Mouse (Mus musculus): ENCODE results near the gene Ascc1. TPM values are rescaled to one million over a fixed set of nuclear protein-coding genes. Genes with fewer than 3 reads are reported as not detected.

Gene Ascc1
- polyA plus RNA-seq, 1 experiment from 2014 or later, result 37.2 TPM

DNA sequence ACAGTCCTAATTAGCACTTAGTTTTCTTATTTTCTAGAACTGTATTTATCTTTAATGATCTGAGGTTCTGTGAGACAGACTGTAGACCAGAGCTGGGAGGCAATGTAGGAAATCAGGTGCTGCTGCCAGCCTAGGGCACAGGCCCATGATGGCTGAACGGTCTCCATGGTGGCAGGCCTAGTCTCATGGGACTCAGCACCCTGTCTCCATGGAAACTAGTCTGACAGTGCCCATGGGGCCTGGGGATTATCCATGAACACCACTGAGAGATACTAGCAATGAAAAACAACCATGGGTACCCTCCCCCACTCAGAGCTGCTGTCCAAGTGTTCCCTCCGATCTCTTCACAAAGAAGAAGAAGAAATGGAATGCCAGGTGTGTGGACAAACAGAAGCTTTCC lies 29.4 kb downstream of the Ascc1 start:
- no peaks in the 10 kb centered on the region for H3K36me3 ChIP-seq (ENCODE audit: control insufficient read depth, insufficient read depth, low read length)
- H3K4me3 ChIP-seq (ENCODE audit: low read depth, low read length), result no peak overlapping the region
- H3K9ac ChIP-seq (ENCODE audit: low read depth, low read length), result no peak overlapping the region
- H3K9me3 ChIP-seq (ENCODE audit: control insufficient read depth, low read length), result no peaks in the 10 kb centered on the region
- no peak for ATAC-seq (replicated peaks; ENCODE audit: low FRiP score)
- 79% methylated on average over 2 of the region's 2 CpGs for WGBS
- H3K4me2 ChIP-seq, result no peak overlapping the region
- H3K27me3 ChIP-seq (replicated peaks; ENCODE audit: control insufficient read depth, insufficient read depth, low read length), result no peaks in the 10 kb centered on the region
- H3K27ac ChIP-seq (ENCODE audit: low read depth, low read length), result no peak overlapping the region
- no peak for DNase-seq (ENCODE audit: low spot score)
- 0 out of 2 replicates have a peak, but pooled peaks cover 2% of the 10 kb centered on the region for H3K4me1 ChIP-seq (replicated peaks; ENCODE audit: control insufficient read depth, insufficient read depth, low read length)

DNA sequence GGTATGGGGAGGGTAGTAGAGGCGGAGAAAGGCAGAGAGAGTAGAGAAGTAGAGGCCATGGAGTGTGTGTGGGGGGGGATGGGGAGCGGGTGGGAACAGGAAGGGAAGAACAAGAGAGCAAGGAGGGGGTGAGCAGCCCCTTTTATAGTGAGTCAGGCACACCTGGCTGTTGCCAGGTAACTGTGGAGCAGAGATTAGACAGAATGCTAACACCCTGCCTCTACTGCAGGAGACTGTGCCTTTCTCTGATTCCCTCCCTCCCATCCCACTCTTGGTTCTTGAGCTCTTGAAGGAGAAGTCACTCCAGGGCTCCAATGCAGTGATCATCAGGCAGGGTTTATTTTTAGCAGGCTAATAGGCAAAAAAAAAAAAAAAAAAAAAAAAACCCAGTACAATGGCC lies 30.0 kb downstream of the Ascc1 start:
- Histone ChIP-seq H3K4me1 (replicated peaks; ENCODE audit: control insufficient read depth, insufficient read depth, low read length) (0 out of 2 replicates have a peak, but pooled peaks cover 2% of the 10 kb centered on the region), H3K27ac (ENCODE audit: low read depth, low read length) (no peak overlapping the region)

DNA sequence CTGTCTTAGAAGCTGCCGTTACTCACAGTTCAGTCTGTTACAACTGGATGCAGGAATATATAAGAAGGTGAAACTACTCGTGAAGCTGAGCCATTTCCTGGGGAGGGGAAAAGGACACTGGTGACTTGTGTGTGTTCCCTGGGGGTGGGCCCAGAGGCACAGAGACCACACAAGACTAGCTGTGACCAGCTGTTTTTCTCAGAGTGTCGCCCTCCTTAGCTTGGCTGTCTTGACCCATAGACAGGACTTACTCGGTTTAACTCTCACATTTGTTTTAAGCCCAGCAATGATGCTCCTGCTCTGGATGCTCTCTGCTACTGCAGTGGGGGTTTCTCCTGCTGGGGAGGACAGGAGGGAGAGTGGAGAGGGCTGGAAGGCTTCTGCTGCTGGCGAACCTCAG lies 30.5 kb downstream of the Ascc1 start:
- Histone ChIP-seq H3K27ac (ENCODE audit: low read depth, low read length) (no peak overlapping the region), H3K4me1 (replicated peaks; ENCODE audit: control insufficient read depth, insufficient read depth, low read length) (0 out of 2 replicates have a peak, but pooled peaks cover 2% of the 10 kb centered on the region), H3K9me3 (ENCODE audit: control insufficient read depth, low read length) (no peaks in the 10 kb centered on the region), H3K9ac (ENCODE audit: low read depth, low read length) (no peak overlapping the region), H3K27me3 (replicated peaks; ENCODE audit: control insufficient read depth, insufficient read depth, low read length) (no peaks in the 10 kb centered on the region), H3K4me3 (ENCODE audit: low read depth, low read length) (no peak overlapping the region), H3K36me3 (ENCODE audit: control insufficient read depth, insufficient read depth, low read length) (no peaks in the 10 kb centered on the region), H3K4me2 (no peak overlapping the region)
- WGBS, result 59% methylated on average over 5 of the region's 5 CpGs
- ATAC-seq (replicated peaks; ENCODE audit: low FRiP score) (no peak), DNase-seq (ENCODE audit: low spot score) (no peak)

More for the DNA sequence above, 30.0 kb downstream of the Ascc1 start:
- ATAC-seq (replicated peaks; ENCODE audit: low FRiP score), result no peak
- Histone ChIP-seq H3K9me3 (ENCODE audit: control insufficient read depth, low read length) (no peaks in the 10 kb centered on the region), H3K36me3 (ENCODE audit: control insufficient read depth, insufficient read depth, low read length) (no peaks in the 10 kb centered on the region), H3K4me2 (no peak overlapping the region), H3K9ac (ENCODE audit: low read depth, low read length) (no peak overlapping the region), H3K4me3 (ENCODE audit: low read depth, low read length) (no peak overlapping the region), H3K27me3 (replicated peaks; ENCODE audit: control insufficient read depth, insufficient read depth, low read length) (no peaks in the 10 kb centered on the region)
- WGBS, result 73% methylated on average over 2 of the region's 2 CpGs
- no peak for DNase-seq (ENCODE audit: low spot score)

DNA sequence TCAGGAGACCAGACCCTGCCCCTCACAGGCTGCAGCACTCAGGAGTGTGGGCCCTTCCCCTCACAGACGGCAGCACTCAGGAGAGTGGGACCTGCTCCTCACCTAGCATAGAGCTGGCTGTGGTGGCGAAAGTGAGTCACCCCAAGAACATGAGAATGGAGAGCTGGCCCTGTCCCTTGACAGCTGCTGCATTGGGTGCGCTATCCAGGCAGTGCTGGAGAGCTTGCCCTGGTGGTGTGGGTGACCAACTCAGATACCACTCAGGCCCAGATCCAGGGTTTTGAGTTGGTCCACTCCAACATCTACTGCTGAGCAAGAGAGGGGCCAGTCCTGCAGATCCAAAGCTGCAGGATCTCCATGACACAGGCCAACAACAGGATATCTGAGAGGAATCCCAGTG lies 32.0 kb downstream of the Ascc1 start:
- ATAC-seq (replicated peaks; ENCODE audit: low FRiP score), result no peak
- H3K27ac ChIP-seq (ENCODE audit: low read depth, low read length), result no peak overlapping the region
- H3K27me3 ChIP-seq (replicated peaks; ENCODE audit: control insufficient read depth, insufficient read depth, low read length), result no peaks in the 10 kb centered on the region
- no peak overlapping the region for H3K4me2 ChIP-seq
- 78% methylated on average over 3 of the region's 3 CpGs for WGBS
- no peak overlapping the region for H3K9ac ChIP-seq (ENCODE audit: low read depth, low read length)
- 0 out of 2 replicates have a peak, but pooled peaks cover 2% of the 10 kb centered on the region for H3K4me1 ChIP-seq (replicated peaks; ENCODE audit: control insufficient read depth, insufficient read depth, low read length)
- no peak overlapping the region for H3K4me3 ChIP-seq (ENCODE audit: low read depth, low read length)
- H3K36me3 ChIP-seq (ENCODE audit: control insufficient read depth, insufficient read depth, low read length), result no peaks in the 10 kb centered on the region
- H3K9me3 ChIP-seq (ENCODE audit: control insufficient read depth, low read length), result no peaks in the 10 kb centered on the region
- no peak for DNase-seq (ENCODE audit: low spot score)

- Histone ChIP-seq H3K27ac (ENCODE audit: low read depth, low read length) (no peak overlapping the region), H3K36me3 (ENCODE audit: control insufficient read depth, insufficient read depth, low read length) (no peaks in the 10 kb centered on the region), H3K9me3 (ENCODE audit: control insufficient read depth, low read length) (no peaks in the 10 kb centered on the region), H3K4me2 (no peak overlapping the region), H3K9ac (ENCODE audit: low read depth, low read length) (no peak overlapping the region), H3K4me1 (replicated peaks; ENCODE audit: control insufficient read depth, insufficient read depth, low read length) (0 out of 2 replicates have a peak, but pooled peaks cover 2% of the 10 kb centered on the region), H3K27me3 (replicated peaks; ENCODE audit: control insufficient read depth, insufficient read depth, low read length) (no peaks in the 10 kb centered on the region), H3K4me3 (ENCODE audit: low read depth, low read length) (no peak overlapping the region)
- ATAC-seq (replicated peaks; ENCODE audit: low FRiP score) (no peak; the same call in 1 of the 2 replicates), DNase-seq (ENCODE audit: low spot score) (no peak)
- 51% methylated on average over 4 of the region's 4 CpGs for WGBS
These were observed 33.1 kb downstream of the Ascc1 start for GRCm38 (mm10) chr10:60035744-60036143.

- H3K36me3 ChIP-seq (ENCODE audit: control insufficient read depth, insufficient read depth, low read length), result no peaks in the 10 kb centered on the region
- no peak for ATAC-seq (replicated peaks; ENCODE audit: low FRiP score)
- H3K4me1 ChIP-seq (replicated peaks; ENCODE audit: control insufficient read depth, insufficient read depth, low read length), result no peaks in the 10 kb centered on the region
- no peak for DNase-seq (ENCODE audit: low spot score)
- no peak overlapping the region for H3K4me3 ChIP-seq (ENCODE audit: low read depth, low read length)
- no peaks in the 10 kb centered on the region for H3K27me3 ChIP-seq (replicated peaks; ENCODE audit: control insufficient read depth, insufficient read depth, low read length)
- 77% methylated on average over 8 of the region's 8 CpGs for WGBS
- H3K27ac ChIP-seq (ENCODE audit: low read depth, low read length), result no peak overlapping the region
- H3K4me2 ChIP-seq, result no peak overlapping the region
- no peak overlapping the region for H3K9ac ChIP-seq (ENCODE audit: low read depth, low read length)
- H3K9me3 ChIP-seq (ENCODE audit: control insufficient read depth, low read length), result no peaks in the 10 kb centered on the region
These were observed 39.8 kb downstream of the Ascc1 start for GRCm38 (mm10) chr10:60042350-60042922.

DNA sequence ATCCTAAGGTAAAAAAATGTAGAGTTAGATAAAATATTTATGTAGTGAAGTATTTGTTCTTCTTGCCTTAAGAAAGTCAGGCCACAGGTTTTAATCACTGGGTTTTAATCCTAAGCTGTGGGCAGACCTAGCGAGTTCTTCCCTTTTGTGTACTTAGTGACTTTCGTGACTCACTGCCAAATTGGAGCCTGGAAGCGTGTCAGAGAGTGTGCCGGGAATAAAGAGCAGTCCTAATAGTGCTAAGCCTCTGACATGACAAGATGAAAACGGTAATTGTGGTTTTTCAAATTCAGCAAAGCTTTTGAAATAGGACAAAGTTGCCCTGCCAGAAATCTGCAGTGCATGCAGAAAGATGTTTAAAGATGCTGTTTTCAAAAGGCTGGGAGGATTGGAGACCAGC lies 44.1 kb downstream of the Ascc1 start:
- Histone ChIP-seq H3K4me3 (ENCODE audit: low read depth, low read length) (no peak overlapping the region), H3K4me2 (no peak overlapping the region), H3K4me1 (replicated peaks; ENCODE audit: control insufficient read depth, insufficient read depth, low read length) (no peaks in the 10 kb centered on the region), H3K27ac (ENCODE audit: low read depth, low read length) (no peak overlapping the region), H3K36me3 (ENCODE audit: control insufficient read depth, insufficient read depth, low read length) (no peaks in the 10 kb centered on the region), H3K27me3 (replicated peaks; ENCODE audit: control insufficient read depth, insufficient read depth, low read length) (no peaks in the 10 kb centered on the region), H3K9me3 (ENCODE audit: control insufficient read depth, low read length) (no peaks in the 10 kb centered on the region), H3K9ac (ENCODE audit: low read depth, low read length) (no peak overlapping the region)
- DNase-seq (ENCODE audit: low spot score) (no peak), ATAC-seq (replicated peaks; ENCODE audit: low FRiP score) (no peak)
- WGBS, result 70% methylated on average over 5 of the region's 5 CpGs

DNA sequence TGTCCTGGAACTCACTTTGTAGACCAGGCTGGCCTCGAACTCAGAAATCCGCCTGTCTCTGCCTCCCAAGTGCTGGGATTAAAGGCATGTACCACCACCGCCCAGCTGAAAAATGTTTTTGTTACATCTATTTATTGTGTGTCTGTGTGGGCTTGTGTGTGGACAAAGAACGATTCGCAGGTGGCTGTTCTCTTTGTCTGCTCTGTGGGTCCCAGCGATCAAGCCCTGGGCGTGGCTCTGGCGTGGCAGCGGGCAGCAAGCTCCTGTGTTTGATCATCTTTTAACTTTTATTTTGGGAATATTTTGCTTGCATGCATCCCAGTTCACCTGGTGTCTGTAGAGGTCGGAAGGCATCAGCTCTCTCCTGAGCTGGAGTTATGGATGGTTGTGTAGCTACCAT lies 48.0 kb downstream of the Ascc1 start:
- WGBS, result 92% methylated on average over 10 of the region's 10 CpGs
- no peak for ATAC-seq (replicated peaks; ENCODE audit: low FRiP score)
- Histone ChIP-seq H3K27ac (ENCODE audit: low read depth, low read length) (no peak overlapping the region), H3K9me3 (ENCODE audit: control insufficient read depth, low read length) (no peaks in the 10 kb centered on the region), H3K9ac (ENCODE audit: low read depth, low read length) (no peak overlapping the region), H3K4me2 (no peak overlapping the region), H3K27me3 (replicated peaks; ENCODE audit: control insufficient read depth, insufficient read depth, low read length) (no peaks in the 10 kb centered on the region), H3K4me3 (ENCODE audit: low read depth, low read length) (no peak overlapping the region), H3K4me1 (replicated peaks; ENCODE audit: control insufficient read depth, insufficient read depth, low read length) (no peaks in the 10 kb centered on the region; the same call in 1 of the 2 replicates), H3K36me3 (ENCODE audit: control insufficient read depth, insufficient read depth, low read length) (no peaks in the 10 kb centered on the region)
- no peak for DNase-seq (ENCODE audit: low spot score)

GRCm38 (mm10) chr10:60053073-60053472 lies 50.5 kb downstream of the Ascc1 start:
- Histone ChIP-seq H3K27ac (ENCODE audit: low read depth, low read length) (no peak overlapping the region), H3K9ac (ENCODE audit: low read depth, low read length) (no peak overlapping the region), H3K27me3 (replicated peaks; ENCODE audit: control insufficient read depth, insufficient read depth, low read length) (no peaks in the 10 kb centered on the region), H3K4me2 (no peak overlapping the region), H3K4me3 (ENCODE audit: low read depth, low read length) (no peak overlapping the region), H3K9me3 (ENCODE audit: control insufficient read depth, low read length) (no peaks in the 10 kb centered on the region), H3K4me1 (replicated peaks; ENCODE audit: control insufficient read depth, insufficient read depth, low read length) (no peaks in the 10 kb centered on the region; the same call in 1 of the 2 replicates), H3K36me3 (ENCODE audit: control insufficient read depth, insufficient read depth, low read length) (peaks cover 4% of the 10 kb centered on the region; the same call in 1 of the 2 replicates)
- no peak for DNase-seq (ENCODE audit: low spot score)
- ATAC-seq (replicated peaks; ENCODE audit: low FRiP score), result no peak
- 55% methylated on average over 4 of the region's 4 CpGs for WGBS
